ENCODE assay signal across 34 mouse cellular contexts in genomic region chr1:161199856-161200255, GRCm38 (mm10). TPM values are rescaled to one million over a fixed set of nuclear protein-coding genes. Genes with fewer than 3 reads are reported as not detected.
A peak's percentile ranks its signal among the peaks of the same experiment; 100 is the strongest.
DNase-seq lines count a peak whose midpoint lies in the region; ATAC-seq lines count a peak whose summit lies in the region.
"Had no signal": no experiment of that assay in that cellular context is flagged by ENCODE, and none has a peak within 500 bp of the region (broad histone marks: within the 10 kb centered on the region; RNA-seq: fewer than 3 reads in every experiment).

No protein-coding gene starts in this region.

- ATAC-seq in megakaryocyte, adult 5-6 weeks (ENCODE audit: poor library complexity, severe bottlenecking) = peak; percentile 26; the same call in 1 of the 2 replicates
- no peak for ATAC-seq in forebrain, embryonic 13.5 days
- ATAC-seq: forebrain, embryonic 16.5 days had no signal

- peak; percentile 22 for DNase-seq in heart, adult 11 months
- no peak for DNase-seq in heart, postnatal 4 days
- DNase-seq in c-Kit-positive CD71-positive TER-119-negative erythroid progenitor cells, embryonic 14.5 days (ENCODE audit: low read depth) = peak; percentile 15
- DNase-seq in right cerebral cortex, adult 18-20 months = no peak
- DNase-seq in spleen, adult 18-20 months = no peak
- DNase-seq: adrenal gland, postnatal 10 days; adrenal gland, postnatal 36 days; B cell, adult 2 months; cerebellum, adult 11-12 months; cerebellum, adult 8-10 months; cerebellum, postnatal 10 days; cerebellum, postnatal 36 days; embryo, embryonic 11 days; gastrocnemius, adult 2 months; gastrocnemius, postnatal 14 days; heart, adult 2 months; heart, postnatal 14 days had no signal

- no peak overlapping the region for H3K4me3 ChIP-seq in forebrain, embryonic 13.5 days
- H3K4me3 ChIP-seq: embryonic facial prominence, embryonic 10.5 days; embryonic facial prominence, embryonic 13.5 days; erythroblast, embryonic 14.5 days; forebrain, embryonic 12.5 days; gastrocnemius, adult 2 months; heart, adult 2 months; heart, embryonic 10.5 days; heart, embryonic 13.5 days; hindbrain, embryonic 12.5 days; hindbrain, embryonic 15.5 days had no signal

- no peaks in the 10 kb centered on the region for H3K36me3 ChIP-seq in forebrain, embryonic 13.5 days (ENCODE audit: poor library complexity, severe bottlenecking)
- H3K36me3 ChIP-seq: embryonic facial prominence, embryonic 10.5 days; embryonic facial prominence, embryonic 13.5 days; forebrain, embryonic 12.5 days; heart, embryonic 10.5 days; heart, embryonic 13.5 days; hindbrain, embryonic 12.5 days; hindbrain, embryonic 15.5 days had no signal

- no peak overlapping the region for H3K27ac ChIP-seq in forebrain, embryonic 13.5 days
- H3K27ac ChIP-seq: embryonic facial prominence, embryonic 10.5 days; embryonic facial prominence, embryonic 13.5 days; forebrain, embryonic 12.5 days; gastrocnemius, adult 2 months; heart, adult 2 months; heart, embryonic 10.5 days; heart, embryonic 13.5 days; hindbrain, embryonic 12.5 days; hindbrain, embryonic 15.5 days had no signal

- peaks cover 9% of the 10 kb centered on the region; the same call in 1 of the 2 replicates for H3K4me1 ChIP-seq in forebrain, embryonic 13.5 days

- H3K27me3 ChIP-seq in forebrain, embryonic 13.5 days = no peaks in the 10 kb centered on the region
- H3K27me3 ChIP-seq: CH12.LX; embryonic facial prominence, embryonic 13.5 days; forebrain, embryonic 12.5 days; heart, embryonic 13.5 days; hindbrain, embryonic 12.5 days; hindbrain, embryonic 15.5 days had no signal

- H3K9me3 ChIP-seq in forebrain, embryonic 13.5 days (replicated peaks) = no peaks in the 10 kb centered on the region
- H3K9me3 ChIP-seq: embryonic facial prominence, embryonic 10.5 days; embryonic facial prominence, embryonic 13.5 days; forebrain, embryonic 12.5 days; heart, embryonic 10.5 days; heart, embryonic 13.5 days; hindbrain, embryonic 12.5 days; hindbrain, embryonic 15.5 days had no signal

- no peak overlapping the region for H3K4me2 ChIP-seq in forebrain, embryonic 13.5 days
- H3K4me2 ChIP-seq: embryonic facial prominence, embryonic 13.5 days; forebrain, embryonic 12.5 days; heart, embryonic 13.5 days; hindbrain, embryonic 12.5 days; hindbrain, embryonic 15.5 days had no signal

- H3K9ac ChIP-seq in forebrain, embryonic 13.5 days = no peak overlapping the region
- H3K9ac ChIP-seq: embryonic facial prominence, embryonic 13.5 days; forebrain, embryonic 12.5 days; heart, embryonic 13.5 days; hindbrain, embryonic 12.5 days; hindbrain, embryonic 15.5 days had no signal

- WGBS in forebrain, embryonic 13.5 days = 86% methylated on average over 5 of the region's 5 CpGs

RNA-seq across cellular contexts. Expression of gene Tex50, which starts 40.7 kb away (rescaled TPM):
- not detected for total RNA-seq in heart, postnatal 4 days (2021)
- total RNA-seq in megakaryocyte, adult 5-6 weeks (2015) = not detected in 2 replicates
- not detected in 2 replicates for total RNA-seq in megakaryocyte, adult 5-6 weeks (2017)
- 0.54 and 0.65 TPM in 2 replicates for polyA plus RNA-seq in forebrain, embryonic 13.5 days (2015; fragmentation: Nextera tagmentation; extraction: Ambion mirVana)
- total RNA-seq: adrenal gland, adult 18-20 months; adrenal gland, postnatal 10 days; adrenal gland, postnatal 36 days; CH12.LX; gastrocnemius, adult 2 months; gastrocnemius, postnatal 14 days; gastrocnemius, postnatal 4 days; heart, adult 2 months; heart, postnatal 14 days; hematopoietic stem cell, adult 5-6 weeks had no signal
- polyA plus RNA-seq: cortical plate, adult 2 months; erythroblast, embryonic 14.5 days; frontal cortex, adult 2 months; heart, adult 2 months; hindbrain, embryonic 12.5 days had no signal

RNA-seq across cellular contexts. Expression of gene Prdx6, which starts 51.2 kb away (rescaled TPM):
- 100 to 1,000 TPM; 203 to 210 TPM for total RNA-seq in heart, postnatal 4 days (2021)
- 161 and 201 TPM in 2 replicates for total RNA-seq in megakaryocyte, adult 5-6 weeks (2015)
- 213 and 226 TPM in 2 replicates for total RNA-seq in megakaryocyte, adult 5-6 weeks (2017)
- polyA plus RNA-seq in forebrain, embryonic 13.5 days (2015; fragmentation: Nextera tagmentation; extraction: Ambion mirVana) = 345 and 360 TPM in 2 replicates

RNA-seq across cellular contexts. Expression of gene Ankrd45, which starts 57.4 kb away (rescaled TPM):
- 1 to 10 TPM; 3.8 TPM for total RNA-seq in heart, postnatal 4 days (2021)
- total RNA-seq in megakaryocyte, adult 5-6 weeks (2015) = not detected in 2 replicates
- not detected in 2 replicates for total RNA-seq in megakaryocyte, adult 5-6 weeks (2017)
- 12.6 and 13.0 TPM in 2 replicates for polyA plus RNA-seq in forebrain, embryonic 13.5 days (2015; fragmentation: Nextera tagmentation; extraction: Ambion mirVana)
- total RNA-seq: CH12.LX; gastrocnemius, adult 2 months; gastrocnemius, postnatal 14 days; gastrocnemius, postnatal 4 days; hematopoietic stem cell, adult 5-6 weeks had no signal
- polyA plus RNA-seq: erythroblast, embryonic 14.5 days had no signal

Comparison
In these comparisons a context has a peak if more than half of its experiments do, and no peak if none do; other contexts are left out.
1. DNase-seq: peak in heart, adult 11 months (single experiment) and c-Kit-positive CD71-positive TER-119-negative erythroid progenitor cells, embryonic 14.5 days (single experiment); none in heart, postnatal 4 days (single experiment), right cerebral cortex, adult 18-20 months (single experiment) and spleen, adult 18-20 months (0 of 2).
2. RNA of gene Ankrd45, which starts 57.4 kb away (total RNA-seq): 3.8 TPM in heart, postnatal 4 days; not detected in megakaryocyte, adult 5-6 weeks; every median in the first group is over 4 times any median in the second.